Mouse (Mus musculus) cortical plate, adult 2 months (tissue): ENCODE measurements around the gene Tbc1d9b.

Experiments
- CTCF ChIP-seq: fragments of 200-500 bp; IDR thresholded peaks from 2 replicates; pipeline ENCODE4 v1.5.1; 2011; ENCODE audit warnings: mild to moderate bottlenecking, control low read depth, low read length; ENCODE audit not compliant: insufficient read depth; ENCODE audit errors: extremely low read depth
- POLR2A ChIP-seq: fragments of 200-500 bp; IDR thresholded peaks from 2 replicates; pipeline ENCODE4 v1.6.1; 2011; ENCODE audit warnings: mild to moderate bottlenecking, low read length, control low read depth; ENCODE audit not compliant: insufficient read depth; ENCODE audit errors: extremely low read depth

GRCm38 (mm10) chr11:50214631-50215030, 83.4 kb downstream of the Tbc1d9b start:
- no peak for TF ChIP-seq POLR2A
- TF ChIP-seq CTCF = no peak
